Mouse (Mus musculus) limb, embryonic 15.5 days (tissue): ENCODE results near the gene Tnfaip2. TPM values are rescaled to one million over a fixed set of nuclear protein-coding genes. Genes with fewer than 3 reads are reported as not detected.

ENCODE experiments used
- ATAC-seq: fragments of 200-750 bp; cut with Nextera tagmentation; 2 replicates; pipeline ENCODE4 v1.8.0; 2017; ENCODE audit warnings: low read depth, moderate TSS enrichment; ENCODE audit not compliant: insufficient number of reproducible peaks, low FRiP score, low TSS enrichment
- H3K27ac ChIP-seq: fragments of 300-500 bp; sonication (generic); 2 replicates; pipeline ENCODE4 v1.5.1; 2015; ENCODE audit warnings: moderate library complexity, mild to moderate bottlenecking, inconsistent platforms
- H3K27me3 ChIP-seq: fragments of 300-500 bp; sonication (generic); 2 replicates; pipeline ENCODE4 v1.6.1; 2015; ENCODE audit warnings: inconsistent platforms
- H3K36me3 ChIP-seq: fragments of 300-500 bp; sonication (generic); 2 replicates; pipeline ENCODE4 v1.6.1; 2015; ENCODE audit warnings: inconsistent platforms
- H3K4me1 ChIP-seq: fragments of 300-500 bp; sonication (generic); 2 replicates; pipeline ENCODE4 v1.6.1; 2015; ENCODE audit warnings: inconsistent platforms
- H3K4me2 ChIP-seq: fragments of 300-500 bp; sonication (generic); 2 replicates; pipeline ENCODE4 v1.6.1; 2015; ENCODE audit warnings: mild to moderate bottlenecking, inconsistent platforms
- H3K4me3 ChIP-seq: fragments of 300-500 bp; sonication (generic); 2 replicates; pipeline ENCODE4 v1.5.1; 2015; ENCODE audit warnings: mild to moderate bottlenecking, inconsistent platforms
- H3K9ac ChIP-seq: fragments of 300-500 bp; sonication (generic); 2 replicates; pipeline ENCODE4 v1.6.1; 2015; ENCODE audit warnings: inconsistent platforms
- H3K9me3 ChIP-seq: fragments of 300-500 bp; sonication (generic); 2 replicates; pipeline ENCODE4 v1.6.1; 2016; ENCODE audit warnings: inconsistent platforms
- WGBS: fragments of 180-500 bp; shearing (Covaris S2); methylation state at CpG from one replicate; pipeline ENCODE4 v1.1.7; 2015; 5-methylcytosine and 5-hydroxymethylcytosine counted together
- polyA plus RNA-seq: library from polyadenylated mRNA; unstranded; fragments of >200 nt; fragmentation: Nextera tagmentation; extraction: Ambion mirVana; gene quantifications from 2 replicates; pipeline ENCODE4 v1.2.1, GENCODE M21; 2015

The Tnfaip2 gene
- polyA plus RNA-seq, 1 experiment from 2014 or later: 8.3 TPM

- H3K36me3 ChIP-seq: no peaks in the 10 kb centered on the region
- H3K27me3 ChIP-seq: peaks cover 30% of the 10 kb centered on the region
- H3K9ac ChIP-seq: peak within 1 kb of the TSS; percentile 37
- peak within 1 kb of the TSS; percentile 32 for H3K4me3 ChIP-seq
- peaks cover 39% of the 10 kb centered on the region for H3K4me1 ChIP-seq
- ATAC-seq: no peak
- H3K9me3 ChIP-seq: no peaks in the 10 kb centered on the region
- peak within 1 kb of the TSS; percentile 50 for H3K4me2 ChIP-seq
- H3K27ac ChIP-seq: peak within 1 kb of the TSS; percentile 52
- WGBS: 4% methylated on average over 17 of the region's 17 CpGs
These were observed 25.1 kb upstream of the Tnfaip2 start, which contains the start of gene Exoc3l4 for GRCm38 (mm10) chr12:111416921-111417779. Exoc3l4 (plus strand) TSS chr12:111417017.

GRCm38 (mm10) chr12:111419918-111420317 lies 22.4 kb upstream of the Tnfaip2 start:
- Histone ChIP-seq H3K27me3 (peaks cover 58% of the 10 kb centered on the region), H3K27ac (no peak overlapping the region), H3K36me3 (no peaks in the 10 kb centered on the region), H3K4me3 (no peak overlapping the region), H3K4me2 (no peak overlapping the region), H3K9me3 (no peaks in the 10 kb centered on the region), H3K9ac (no peak overlapping the region), H3K4me1 (peaks cover 31% of the 10 kb centered on the region)
- no peak for ATAC-seq
- 74% methylated on average over 5 of the region's 5 CpGs for WGBS

DNA sequence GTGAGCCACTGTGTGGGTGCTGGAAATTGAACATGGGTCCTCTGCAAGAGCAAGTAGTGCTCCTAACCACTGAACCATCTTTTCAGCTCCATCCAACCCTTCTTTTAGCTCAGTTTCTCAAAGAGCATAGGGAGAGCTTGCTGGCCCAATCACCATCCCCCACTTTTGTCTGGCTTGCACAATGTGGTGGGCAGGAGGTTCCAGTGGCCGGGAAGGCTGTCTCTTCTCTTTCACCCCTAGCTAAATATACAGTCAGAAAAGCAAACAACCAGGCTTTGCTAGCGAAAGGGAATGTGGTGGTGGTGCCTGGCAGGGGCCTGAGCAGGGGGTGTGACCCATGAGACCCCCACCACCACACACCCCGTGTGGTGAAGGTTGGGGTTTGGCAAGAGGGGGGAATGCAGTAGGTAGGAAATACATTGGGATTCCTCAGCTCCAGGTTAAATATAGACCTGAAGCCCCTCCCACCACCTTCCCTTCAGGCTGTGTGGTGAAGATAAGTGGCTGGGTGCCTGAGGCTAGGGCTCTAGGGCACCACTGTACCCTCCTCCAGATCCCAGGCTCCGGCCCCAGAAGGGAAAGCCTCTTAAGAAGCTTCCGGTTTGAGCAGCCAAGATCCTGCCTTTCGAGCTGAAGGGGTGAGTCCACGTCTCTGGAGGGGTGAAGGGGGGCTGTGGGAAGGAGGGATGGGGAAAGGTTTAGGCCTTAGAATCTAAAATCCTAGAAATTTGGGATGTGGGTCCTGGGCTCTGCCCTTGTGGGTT lies 21.1 kb upstream of the Tnfaip2 start:
- no peak overlapping the region for H3K27ac ChIP-seq
- peaks cover 69% of the 10 kb centered on the region for H3K27me3 ChIP-seq
- WGBS: 40% methylated on average over 7 of the region's 7 CpGs

DNA sequence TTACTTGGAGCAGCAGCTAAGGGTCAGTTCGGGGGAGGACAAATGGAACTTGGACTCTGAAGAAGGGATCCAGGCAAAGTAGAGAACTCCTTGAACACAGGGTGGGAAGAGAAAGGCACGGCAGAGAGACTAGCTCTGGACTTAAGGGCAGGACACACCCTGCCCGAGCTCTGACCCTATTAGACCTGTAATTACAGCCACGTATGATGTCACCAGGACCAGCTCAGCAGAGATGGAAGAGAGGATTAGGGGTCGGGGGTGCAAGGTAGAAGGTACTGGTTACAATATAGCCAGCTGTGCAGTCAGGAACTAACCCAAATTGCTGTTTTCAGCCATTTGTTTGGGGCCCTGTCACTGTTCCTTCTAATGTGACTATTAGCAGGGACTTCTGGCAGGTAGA lies 19.4 kb upstream of the Tnfaip2 start:
- Histone ChIP-seq H3K27ac (no peak overlapping the region), H3K9ac (no peak overlapping the region), H3K27me3 (peaks cover 82% of the 10 kb centered on the region), H3K4me1 (peaks cover 42% of the 10 kb centered on the region), H3K36me3 (no peaks in the 10 kb centered on the region), H3K4me3 (peak overlapping the region; percentile 19; the same call in 1 of the 2 replicates), H3K4me2 (no peak overlapping the region), H3K9me3 (no peaks in the 10 kb centered on the region)
- ATAC-seq: no peak
- 48% methylated on average over 5 of the region's 5 CpGs for WGBS

More for the DNA sequence above, 21.1 kb upstream of the Tnfaip2 start:
- ATAC-seq: 0 out of 2 replicates have a peak, but pooled peaks have one; percentile 11
- Histone ChIP-seq H3K9ac (no peak overlapping the region), H3K4me1 (peaks cover 42% of the 10 kb centered on the region), H3K4me3 (no peak overlapping the region), H3K4me2 (no peak overlapping the region), H3K9me3 (no peaks in the 10 kb centered on the region), H3K36me3 (no peaks in the 10 kb centered on the region)

DNA sequence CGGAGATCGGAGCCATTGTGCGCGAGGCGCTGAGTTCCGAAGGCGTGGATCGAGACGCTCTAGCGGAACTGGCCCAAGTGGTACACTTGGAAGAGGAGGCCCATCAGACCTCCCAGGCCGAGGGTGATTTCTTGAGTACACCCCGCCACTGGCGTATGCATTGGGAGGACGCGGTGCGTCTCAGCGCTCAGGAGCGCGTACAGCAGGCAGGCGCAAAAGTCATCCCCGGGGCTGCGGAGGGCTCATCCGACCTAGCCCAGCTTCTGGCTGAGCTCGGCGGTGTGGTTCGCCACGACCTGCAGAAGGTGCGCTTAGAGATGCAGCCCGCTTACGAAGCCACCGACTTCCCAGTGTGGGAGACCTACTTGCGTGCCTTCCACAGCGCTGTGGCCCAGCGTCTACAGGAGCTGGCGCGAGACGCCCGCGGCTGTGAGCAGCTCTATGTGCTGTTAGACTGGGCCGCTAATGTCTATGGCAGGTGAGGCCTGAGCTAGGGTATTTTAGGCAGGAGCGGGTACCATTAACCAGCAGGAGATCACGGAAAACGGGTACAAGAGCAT lies 18.6 kb upstream of the Tnfaip2 start:
- Histone ChIP-seq H3K4me2 (peak overlapping the region; percentile 34), H3K9ac (no peak overlapping the region), H3K27me3 (peaks cover 90% of the 10 kb centered on the region), H3K4me3 (peak overlapping the region; percentile 19), H3K36me3 (no peaks in the 10 kb centered on the region), H3K9me3 (no peaks in the 10 kb centered on the region), H3K4me1 (peaks cover 45% of the 10 kb centered on the region), H3K27ac (no peak overlapping the region)
- ATAC-seq: no peak
- WGBS: 14% methylated on average over 43 of the region's 43 CpGs

- no peaks in the 10 kb centered on the region for H3K36me3 ChIP-seq
- no peak overlapping the region for H3K4me3 ChIP-seq
- no peak overlapping the region for H3K27ac ChIP-seq
- H3K4me1 ChIP-seq: peaks cover 54% of the 10 kb centered on the region
- H3K9ac ChIP-seq: no peak overlapping the region
- H3K4me2 ChIP-seq: no peak overlapping the region
- H3K27me3 ChIP-seq: peaks cover 91% of the 10 kb centered on the region
- ATAC-seq: no peak
- 33% methylated on average over 9 of the region's 9 CpGs for WGBS
- no peaks in the 10 kb centered on the region for H3K9me3 ChIP-seq
These were observed 17.7 kb upstream of the Tnfaip2 start for GRCm38 (mm10) chr12:111424547-111424946.

- Histone ChIP-seq H3K9me3 (no peaks in the 10 kb centered on the region), H3K4me1 (peaks cover 61% of the 10 kb centered on the region), H3K27me3 (peaks cover 91% of the 10 kb centered on the region), H3K9ac (no peak overlapping the region), H3K36me3 (no peaks in the 10 kb centered on the region), H3K4me2 (no peak overlapping the region), H3K4me3 (no peak overlapping the region), H3K27ac (no peak overlapping the region)
- WGBS: 4% methylated on average over 15 of the region's 15 CpGs
- ATAC-seq: no peak
These were observed 17.0 kb upstream of the Tnfaip2 start for GRCm38 (mm10) chr12:111425258-111425657.

GRCm38 (mm10) chr12:111425789-111426460 lies 16.3 kb upstream of the Tnfaip2 start:
- peaks cover 95% of the 10 kb centered on the region for H3K27me3 ChIP-seq
- H3K4me2 ChIP-seq: no peak overlapping the region
- 0 out of 2 replicates have a peak, but pooled peaks have one; percentile 5 for ATAC-seq
- no peaks in the 10 kb centered on the region for H3K9me3 ChIP-seq
- H3K4me1 ChIP-seq: peaks cover 68% of the 10 kb centered on the region
- no peak overlapping the region for H3K9ac ChIP-seq
- 18% methylated on average over 29 of the region's 29 CpGs for WGBS
- H3K36me3 ChIP-seq: no peaks in the 10 kb centered on the region
- no peak overlapping the region for H3K27ac ChIP-seq
- H3K4me3 ChIP-seq: no peak overlapping the region

DNA sequence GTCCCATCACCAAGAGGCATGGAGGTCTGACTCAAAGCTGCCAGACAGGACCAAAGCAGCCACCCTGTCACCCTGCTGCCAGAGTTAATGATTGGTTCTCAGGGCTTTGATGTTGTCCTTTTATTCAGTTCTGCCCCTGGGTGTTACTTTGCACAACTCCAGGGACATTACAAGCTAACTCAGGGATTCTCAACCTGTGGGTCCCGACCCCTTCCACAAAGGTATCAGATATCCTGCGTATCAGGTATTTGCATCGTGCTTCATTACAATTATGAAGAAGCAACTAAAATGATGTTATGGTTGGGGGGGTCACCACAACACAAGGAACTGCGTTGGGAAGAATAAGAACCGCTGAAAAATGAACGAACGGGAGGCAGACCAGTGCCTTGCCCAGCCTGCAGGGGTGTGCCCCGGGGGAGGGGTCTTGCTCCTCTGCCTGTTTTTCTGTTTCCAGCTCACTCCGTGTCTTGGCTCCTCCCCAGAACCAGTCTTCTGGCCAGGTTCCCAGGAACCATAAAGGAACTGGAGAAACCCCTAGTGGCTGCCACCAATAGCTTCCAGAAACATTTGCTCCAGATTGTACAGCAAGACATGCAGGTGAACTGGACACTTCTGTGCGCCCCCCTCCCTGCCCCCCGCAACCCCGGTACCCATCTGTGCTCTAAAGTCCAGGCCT lies 14.7 kb upstream of the Tnfaip2 start:
- Histone ChIP-seq H3K9me3 (no peaks in the 10 kb centered on the region), H3K36me3 (no peaks in the 10 kb centered on the region), H3K4me2 (no peak overlapping the region), H3K27me3 (peaks cover 95% of the 10 kb centered on the region), H3K4me1 (peaks cover 76% of the 10 kb centered on the region), H3K4me3 (no peak overlapping the region), H3K9ac (no peak overlapping the region), H3K27ac (no peak overlapping the region)
- no peak for ATAC-seq
- 45% methylated on average over 12 of the region's 12 CpGs for WGBS

DNA sequence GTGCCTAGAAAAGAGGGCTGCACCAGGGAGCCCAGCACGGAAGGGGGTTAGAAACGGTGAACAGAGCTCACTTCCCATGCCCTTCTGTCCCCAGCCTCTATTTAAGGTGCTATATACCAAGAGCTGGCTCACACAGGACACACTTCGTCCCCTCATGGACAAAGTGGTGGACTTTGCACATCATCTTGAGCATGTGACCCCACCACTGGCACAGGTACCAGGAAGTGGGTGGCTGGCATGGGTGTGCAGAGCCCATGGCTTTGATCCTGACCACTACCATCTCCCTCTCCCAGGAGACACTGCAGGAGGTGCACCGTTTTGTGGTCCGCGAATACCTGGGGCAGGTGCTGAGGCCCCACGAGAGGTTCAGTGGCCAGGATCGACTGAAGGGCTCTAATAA lies 13.9 kb upstream of the Tnfaip2 start:
- no peak for ATAC-seq
- H3K9ac ChIP-seq: no peak overlapping the region
- H3K27ac ChIP-seq: no peak overlapping the region
- peak overlapping the region; percentile 78; the same call in 1 of the 2 replicates for H3K4me2 ChIP-seq
- peaks cover 74% of the 10 kb centered on the region for H3K4me1 ChIP-seq
- no peaks in the 10 kb centered on the region for H3K9me3 ChIP-seq
- no peaks in the 10 kb centered on the region for H3K36me3 ChIP-seq
- H3K4me3 ChIP-seq: no peak overlapping the region
- WGBS: 28% methylated on average over 8 of the region's 8 CpGs
- peaks cover 90% of the 10 kb centered on the region for H3K27me3 ChIP-seq
